Mouse (Mus musculus): ENCODE data around the gene Gpd1.
"Not testable (repeated sequence)": the region's sequence is repeated elsewhere in the genome, so short reads cannot be mapped to it uniquely, and the experiment has no call there.

Gpd1 gene

DNA sequence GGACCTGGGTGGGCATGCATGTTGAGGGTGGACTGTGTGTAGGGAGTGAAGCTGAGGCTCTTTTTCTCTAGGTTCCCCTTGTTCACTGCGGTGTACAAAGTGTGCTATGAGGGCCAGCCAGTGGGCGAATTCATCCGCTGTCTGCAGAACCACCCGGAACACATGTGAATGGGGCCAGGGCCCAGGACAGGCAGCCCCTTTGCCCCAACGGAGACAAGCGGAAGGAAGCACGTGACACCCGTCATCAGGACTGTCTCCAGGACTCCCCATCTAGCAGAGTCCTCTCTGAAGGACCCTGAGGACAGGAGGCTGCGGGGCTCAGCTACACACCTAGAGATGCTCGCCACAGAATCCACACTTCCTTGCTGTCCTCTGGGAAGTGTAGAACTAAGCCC lies 5.8 kb downstream of the Gpd1 start:
- no peak for DNase-seq

- peak; percentile 69 for DNase-seq
Measured at GRCm38 (mm10) chr15:99723515-99724291, 6.4 kb downstream of the Gpd1 start.

- peak; percentile 72 for DNase-seq
Measured at GRCm38 (mm10) chr15:99724292-99725021, 7.1 kb downstream of the Gpd1 start.

DNA sequence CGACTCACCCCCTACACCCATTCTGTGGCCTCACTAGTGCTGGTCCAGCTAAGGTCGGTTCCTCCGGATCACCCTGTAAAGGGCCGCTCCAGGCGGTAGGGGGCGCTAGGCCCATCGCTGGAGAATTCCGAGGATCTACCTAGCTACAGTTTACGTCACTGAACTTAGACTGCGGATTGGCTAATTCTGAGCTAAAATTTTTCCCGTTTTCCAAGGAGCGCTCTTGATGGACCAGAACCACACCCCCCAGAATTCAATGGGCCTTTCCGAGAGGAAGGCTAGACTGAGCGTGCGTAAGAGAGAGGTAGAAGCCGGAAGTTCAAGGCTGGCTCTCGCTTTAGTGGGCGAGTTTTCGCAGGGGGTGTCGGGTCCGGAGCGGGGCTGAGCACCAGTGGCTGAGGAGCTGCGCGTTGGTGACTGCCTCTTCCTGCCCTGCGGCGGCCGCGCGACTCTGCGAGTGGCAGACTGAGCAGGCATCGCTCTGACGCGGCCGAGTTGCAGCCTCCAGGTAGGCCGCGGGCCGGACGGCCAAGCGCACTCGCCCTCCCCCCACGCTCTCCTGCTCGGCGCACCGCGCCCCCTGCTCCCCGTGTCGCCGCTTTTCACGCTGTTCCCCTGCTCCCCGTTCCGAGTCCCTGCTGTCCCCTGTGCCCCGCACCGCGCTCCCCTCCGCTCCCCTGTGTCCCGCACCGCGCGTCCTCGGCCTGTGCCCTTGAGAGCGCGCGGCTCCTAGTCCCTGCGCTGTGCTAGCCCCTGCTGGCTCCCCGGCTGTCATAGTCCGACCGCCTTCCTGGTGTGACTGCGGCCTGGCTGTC lies 8.2 kb downstream of the Gpd1 start, which contains the start of gene Cox14:
TSS of gene Cox14 (plus strand) at position 278 of the 815 bp plus-strand sequence.
- DNase-seq, result peak; percentile 94

DNA sequence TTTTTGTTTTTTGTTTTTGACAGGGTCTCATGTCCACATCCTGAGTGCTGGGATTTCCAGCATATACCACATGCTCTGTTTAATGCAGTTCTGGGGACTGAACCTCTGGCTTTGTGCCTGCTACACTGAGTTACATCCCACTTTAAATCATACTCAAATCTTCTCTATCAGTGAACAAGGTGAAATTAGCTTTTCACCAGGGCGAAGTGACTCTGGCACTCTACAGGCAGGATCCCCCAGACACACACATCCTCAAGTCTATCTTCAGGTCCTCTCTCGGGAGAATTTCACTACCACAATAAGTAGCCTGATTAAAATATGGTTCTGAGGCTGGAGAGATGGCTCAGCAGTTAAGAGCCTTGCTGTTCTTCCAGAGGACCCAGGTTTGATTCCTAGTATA lies 9.2 kb downstream of the Gpd1 start:
- no peak for DNase-seq

GRCm38 (mm10) chr15:99727039-99727438 lies 9.7 kb downstream of the Gpd1 start:
- not testable (repeated sequence) for DNase-seq

GRCm38 (mm10) chr15:99727525-99727924 lies 10.2 kb downstream of the Gpd1 start:
- no peak for DNase-seq

GRCm38 (mm10) chr15:99728211-99728610 lies 10.9 kb downstream of the Gpd1 start:
- no peak for DNase-seq

DNA sequence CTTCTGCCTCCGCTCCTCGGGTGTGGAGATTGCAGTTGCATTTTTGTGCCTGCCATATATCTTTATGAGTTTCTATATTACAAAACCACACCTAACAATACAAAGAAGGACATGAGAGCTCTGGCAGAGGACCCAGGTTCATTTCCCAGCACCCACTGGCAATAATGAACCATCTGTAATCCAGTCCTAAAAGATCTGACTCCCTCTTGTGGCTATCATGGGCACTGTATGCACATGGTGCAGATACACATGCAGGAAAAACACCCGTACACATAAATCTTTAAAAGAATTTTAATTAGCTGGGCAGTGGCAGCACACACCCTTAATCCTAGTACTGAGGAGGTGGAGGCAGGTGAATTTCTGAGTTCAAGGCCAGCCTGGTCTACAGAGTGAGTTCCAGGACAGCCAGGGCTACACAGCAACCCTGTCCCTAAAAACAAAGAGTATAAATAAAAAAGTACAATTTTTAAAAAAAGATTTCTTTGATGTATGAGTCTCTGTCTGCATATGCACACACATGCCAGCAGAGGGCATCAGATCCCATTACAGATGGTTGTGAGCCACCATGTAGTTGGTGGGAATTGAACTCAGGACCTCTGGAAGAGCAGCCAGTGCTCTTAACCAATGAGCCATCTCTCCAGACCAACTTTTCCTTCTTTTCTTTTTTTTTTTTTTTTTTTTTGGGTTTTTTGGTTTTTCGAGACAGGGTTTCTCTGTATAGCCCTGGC lies 11.9 kb downstream of the Gpd1 start:
- no peak for DNase-seq

GRCm38 (mm10) chr15:99731167-99731566 lies 13.9 kb downstream of the Gpd1 start:
- no peak for DNase-seq

GRCm38 (mm10) chr15:99731678-99732077 lies 14.4 kb downstream of the Gpd1 start:
- DNase-seq, result no peak

GRCm38 (mm10) chr15:99733186-99733585 lies 15.9 kb downstream of the Gpd1 start:
- no peak for DNase-seq

DNA sequence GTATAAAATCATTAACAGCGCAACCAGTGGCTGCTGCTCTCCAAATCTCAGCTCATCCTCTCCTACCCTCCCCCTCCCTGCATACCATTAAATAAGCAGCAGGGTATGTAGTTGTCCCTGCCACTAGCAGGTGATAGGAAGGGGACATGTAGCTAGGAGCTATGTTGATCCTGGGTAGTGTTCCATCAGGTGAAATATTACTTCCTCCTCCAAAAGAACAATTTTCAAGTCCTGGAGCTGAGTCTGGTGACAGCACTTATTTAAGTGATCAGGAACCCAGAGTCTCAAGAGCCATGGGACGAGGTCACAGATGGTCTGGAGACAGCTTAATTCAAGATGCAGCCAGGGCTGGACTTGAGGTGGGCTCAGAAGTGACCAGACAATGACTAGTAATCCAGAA lies 18.3 kb downstream of the Gpd1 start:
- DNase-seq, result peak; percentile 100

DNA sequence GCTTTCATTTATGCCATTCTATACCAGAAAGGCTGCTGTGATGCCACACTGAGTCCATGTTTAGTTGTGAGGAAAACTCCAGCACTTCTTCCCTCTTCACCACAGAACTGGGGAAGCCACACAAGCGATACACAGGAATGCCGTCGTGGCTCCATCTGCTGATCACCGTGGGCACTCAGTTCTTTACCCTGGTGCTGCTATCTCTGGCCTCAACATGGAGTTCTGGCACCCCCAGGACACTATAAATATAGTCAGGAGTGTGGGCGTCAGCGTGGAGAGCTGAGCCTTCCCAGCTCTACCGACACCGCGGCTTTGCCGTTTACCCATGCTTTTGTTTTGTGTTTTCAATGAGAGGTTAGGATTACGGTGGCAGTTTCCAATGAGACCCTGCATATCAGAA lies 19.4 kb downstream of the Gpd1 start:
- DNase-seq, result no peak

GRCm38 (mm10) chr15:99740229-99740628 lies 22.9 kb downstream of the Gpd1 start:
- DNase-seq, result no peak

- DNase-seq, result no peak
Measured at GRCm38 (mm10) chr15:99754204-99754603, 36.9 kb downstream of the Gpd1 start.

DNA sequence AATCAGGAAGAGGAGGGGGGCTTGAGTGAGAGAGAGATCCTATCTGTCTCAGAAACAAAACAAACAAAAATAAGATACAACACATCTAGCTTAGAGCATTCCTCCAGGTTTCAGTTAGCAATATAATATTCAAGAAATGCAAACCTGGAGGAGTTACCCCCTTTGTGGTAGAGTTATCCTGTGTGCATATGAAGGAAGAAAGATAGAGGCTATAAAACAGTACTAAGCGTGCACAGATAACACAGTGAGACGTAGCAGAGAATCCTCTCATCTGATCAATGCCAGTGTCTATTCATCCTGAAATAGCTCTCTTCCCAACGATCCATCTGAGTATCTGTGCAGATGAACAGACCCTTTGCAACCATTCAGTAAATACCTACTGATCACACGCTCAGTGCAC lies 50.2 kb downstream of the Gpd1 start:
- DNase-seq, result no peak

- DNase-seq, result no peak
Measured at GRCm38 (mm10) chr15:99768761-99769160, 51.4 kb downstream of the Gpd1 start.

- no peak for DNase-seq
Measured at GRCm38 (mm10) chr15:99771004-99771500, 53.7 kb downstream of the Gpd1 start.

DNA sequence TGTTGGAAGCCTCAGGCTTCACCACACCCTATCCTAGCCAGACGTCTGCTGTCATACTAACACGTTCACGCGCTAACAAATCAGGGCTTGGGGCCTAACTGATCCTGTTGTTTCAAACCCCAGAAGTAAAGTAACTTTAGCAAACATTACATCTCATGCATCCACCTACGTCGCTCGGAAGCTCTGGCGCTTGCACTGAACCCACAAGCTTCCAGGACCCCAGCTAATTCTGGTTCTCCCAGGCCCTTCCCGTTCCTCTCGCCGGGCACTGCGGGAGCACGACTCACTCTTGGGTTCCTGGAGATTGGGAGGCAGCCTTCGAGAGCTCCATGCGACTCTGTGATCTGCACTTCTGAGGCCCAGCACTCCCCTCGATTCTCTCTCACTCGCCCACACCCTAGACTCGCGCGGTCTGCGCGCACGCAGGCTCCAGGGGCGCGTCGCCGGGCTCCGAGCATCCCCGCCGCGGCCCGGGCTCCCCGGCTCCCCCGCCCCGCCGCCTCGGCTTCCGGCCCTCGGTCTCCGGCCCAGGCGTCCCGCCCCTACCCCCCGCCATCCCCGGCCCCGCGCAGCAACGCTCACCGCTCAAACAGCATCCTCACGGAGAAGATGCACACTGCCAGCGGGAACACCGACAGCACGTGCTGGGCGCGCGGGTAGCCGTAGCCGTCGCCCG lies 54.4 kb downstream of the Gpd1 start:
- DNase-seq, result no peak

GRCm38 (mm10) chr15:99772277-99772880 lies 55.1 kb downstream of the Gpd1 start:
- DNase-seq, result peak; percentile 90

DNA sequence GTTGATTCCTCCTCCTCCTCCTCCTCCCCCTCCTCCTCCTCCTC lies 55.4 kb downstream of the Gpd1 start, which contains the start of gene Cers5:
TSS of gene Cers5 (minus strand) at position 5 of the 44 bp plus-strand sequence.
- DNase-seq, result not testable (repeated sequence)

Measured in lung, postnatal 14 days (tissue).